ENCODE assay signal across 8 mouse cellular contexts in genomic region chr9:71166871-71167465, GRCm38 (mm10). TPM values are rescaled to one million over a fixed set of nuclear protein-coding genes. Genes with fewer than 3 reads are reported as not detected.
DNase-seq lines count a peak whose midpoint lies in the region; ATAC-seq lines count a peak whose summit lies in the region.

No protein-coding gene starts in this region.

- no peak overlapping the region for H3K4me2 ChIP-seq in lung, embryonic 15.5 days

- 0 out of 2 replicates have a peak, but pooled peaks have one; percentile 2 for ATAC-seq in erythroid progenitor cell, adult 5-6 weeks (replicated peaks; ENCODE audit: low FRiP score, poor library complexity, severe bottlenecking)
- peak; percentile 35; the same call in 1 of the 2 replicates for ATAC-seq in lung, embryonic 15.5 days (ENCODE audit: borderline replicate concordance, extremely low read depth, low FRiP score, low TSS enrichment)

- DNase-seq in gastrocnemius, adult 18-20 months (ENCODE audit: low spot score) = peak; percentile 20
- DNase-seq in gastrocnemius, postnatal 4 days (ENCODE audit: low spot score in 2 of 2) = no peak
- DNase-seq in 416B (ENCODE audit: low read depth) = peak; percentile 97
- no peak for DNase-seq in B cell, adult 2 months
- DNase-seq in ovary, postnatal 10 days (ENCODE audit: low spot score) = no peak
- no peak for DNase-seq in embryo, embryonic 10 days (ENCODE audit: low spot score)

- H3K4me3 ChIP-seq in lung, embryonic 15.5 days = no peak overlapping the region

- no peak overlapping the region for H3K27ac ChIP-seq in lung, embryonic 15.5 days

- no peak overlapping the region for H3K9ac ChIP-seq in lung, embryonic 15.5 days

- no peaks in the 10 kb centered on the region for H3K27me3 ChIP-seq in lung, embryonic 15.5 days

- no peaks in the 10 kb centered on the region for H3K36me3 ChIP-seq in lung, embryonic 15.5 days

- 56% methylated on average over 5 of the region's 5 CpGs for WGBS in lung, embryonic 15.5 days

- peaks cover 18% of the 10 kb centered on the region for H3K4me1 ChIP-seq in lung, embryonic 15.5 days

- H3K9me3 ChIP-seq in lung, embryonic 15.5 days = no peaks in the 10 kb centered on the region

RNA-seq across cellular contexts. Expression of gene Aqp9, which starts 1.5 kb away (rescaled TPM):
- under 1 TPM in 1 of 2 experiments, not detected in 1; 0.24 TPM for total RNA-seq in gastrocnemius, adult 18-20 months (2021)
- under 1 TPM in 1 of 2 experiments, not detected in 1; 0.86 TPM for total RNA-seq in gastrocnemius, postnatal 4 days (2021)
- total RNA-seq in erythroid progenitor cell, adult 5-6 weeks (2015; ENCODE audit: low replicate concordance) = 23.4 and 28.1 TPM in 2 replicates
- total RNA-seq in erythroid progenitor cell, adult 5-6 weeks (2017; ENCODE audit: low replicate concordance) = 33.5 and 50.6 TPM in 2 replicates
- 0.52 and 0.57 TPM in 2 replicates for polyA plus RNA-seq in lung, embryonic 15.5 days (2015; fragmentation: Nextera tagmentation; extraction: Ambion mirVana)

RNA-seq across cellular contexts. Expression of gene Aldh1a2, which starts 48.6 kb away (rescaled TPM):
- total RNA-seq in gastrocnemius, adult 18-20 months (2021) = 1 to 10 TPM; 1.8 to 8.9 TPM
- total RNA-seq in gastrocnemius, postnatal 4 days (2021) = 10 to 100 TPM; 28.0 to 31.1 TPM
- total RNA-seq in erythroid progenitor cell, adult 5-6 weeks (2015; ENCODE audit: low replicate concordance) = not detected in 2 replicates
- 0.26 TPM in 1 of 2 replicates, not detected in the other for total RNA-seq in erythroid progenitor cell, adult 5-6 weeks (2017; ENCODE audit: low replicate concordance)
- 30.6 and 37.3 TPM in 2 replicates for polyA plus RNA-seq in lung, embryonic 15.5 days (2015; fragmentation: Nextera tagmentation; extraction: Ambion mirVana)

Comparison
In these comparisons a context has a peak if more than half of its experiments do, and no peak if none do; other contexts are left out.
1. DNase-seq: peak in gastrocnemius, adult 18-20 months (single experiment) and 416B (single experiment); none in gastrocnemius, postnatal 4 days (0 of 2), B cell, adult 2 months (0 of 2), ovary, postnatal 10 days (single experiment) and embryo, embryonic 10 days (single experiment).
2. RNA of gene Aqp9, which starts 1.5 kb away (total RNA-seq): 23.4 to 50.6 TPM in erythroid progenitor cell, adult 5-6 weeks; 0.86 TPM in gastrocnemius, postnatal 4 days and 0.24 TPM in gastrocnemius, adult 18-20 months; every median in the first group is over 10 times any median in the second.